Mouse (Mus musculus) layer of hippocampus, adult 8-10 months (tissue): ENCODE measurements around the gene Usp54. TPM values are rescaled to one million over a fixed set of nuclear protein-coding genes. Genes with fewer than 3 reads are reported as not detected.

ENCODE experiments used
- DNase-seq, 2 experiments: peaks; one replicate each; pipeline ENCODE4 v3.0.0; 2022; ENCODE audit warnings: low spot score in 2 of 2
- total RNA-seq, 4 experiments: library from RNA; stranded (reverse); gene quantifications; 2 replicates each; pipeline ENCODE4 v1.2.4; 2022

Usp54 gene
- 10 to 100 TPM; 53.4 to 67.8 (median 59.7) TPM for total RNA-seq

- peak; percentile 97 to 98 for DNase-seq
These were observed at the start of gene Usp54 for GRCm38 (mm10) chr14:20640644-20641437. TSS of gene Usp54 (minus strand) at chr14:20641063.

GRCm38 (mm10) chr14:20689009-20689408, 48.1 kb upstream of the Usp54 start:
- no peak for DNase-seq

GRCm38 (mm10) chr14:20686576-20686975, 45.7 kb upstream of the Usp54 start:
- DNase-seq: no peak

GRCm38 (mm10) chr14:20682498-20682897, 41.6 kb upstream of the Usp54 start:
- no peak for DNase-seq

GRCm38 (mm10) chr14:20681742-20682141, 40.9 kb upstream of the Usp54 start:
- no peak for DNase-seq

- DNase-seq: no peak
These were observed 37.0 kb upstream of the Usp54 start for GRCm38 (mm10) chr14:20677906-20678305.

GRCm38 (mm10) chr14:20674064-20674833, 33.4 kb upstream of the Usp54 start, which contains the start of gene Sec24c:
TSS of gene Sec24c (plus strand) at chr14:20674308.
- peak; percentile 94 to 95 for DNase-seq

GRCm38 (mm10) chr14:20673735-20674063, 32.8 kb upstream of the Usp54 start:
- peak; percentile 51 to 72 for DNase-seq

- DNase-seq: no peak
These were observed 32.1 kb upstream of the Usp54 start for GRCm38 (mm10) chr14:20672990-20673389.

GRCm38 (mm10) chr14:20668154-20668810, 27.4 kb upstream of the Usp54 start, which contains the start of gene Synpo2l:
TSS of gene Synpo2l (minus strand) at chr14:20668354.
- no peak for DNase-seq

- no peak for DNase-seq
These were observed 26.6 kb upstream of the Usp54 start for GRCm38 (mm10) chr14:20667469-20667868.

- no peak for DNase-seq
These were observed 23.6 kb upstream of the Usp54 start for GRCm38 (mm10) chr14:20664436-20664835.

- no peak for DNase-seq
These were observed 22.7 kb upstream of the Usp54 start for GRCm38 (mm10) chr14:20663601-20664000.

GRCm38 (mm10) chr14:20662740-20663139, 21.9 kb upstream of the Usp54 start:
- no peak for DNase-seq

- no peak for DNase-seq
These were observed 20.9 kb upstream of the Usp54 start for GRCm38 (mm10) chr14:20661661-20662331.

- DNase-seq: peak; percentile 93 to 95
These were observed 20.2 kb upstream of the Usp54 start for GRCm38 (mm10) chr14:20660827-20661660.

- DNase-seq: no peak
These were observed 18.8 kb upstream of the Usp54 start for GRCm38 (mm10) chr14:20659687-20660086.

- no peak for DNase-seq
These were observed 18.0 kb upstream of the Usp54 start for GRCm38 (mm10) chr14:20658902-20659301.

- no peak for DNase-seq
These were observed 17.5 kb upstream of the Usp54 start for GRCm38 (mm10) chr14:20658326-20658725.

- DNase-seq: no peak
These were observed 15.5 kb upstream of the Usp54 start, which contains the start of gene Myoz1 for GRCm38 (mm10) chr14:20656361-20656760. TSS of gene Myoz1 (minus strand) at chr14:20656540.
